Mouse (Mus musculus) layer of hippocampus, postnatal 14 days (tissue): ENCODE measurements around the gene Dph1. TPM values are rescaled to one million over a fixed set of nuclear protein-coding genes. Genes with fewer than 3 reads are reported as not detected.

ENCODE experiments used
- DNase-seq, 2 experiments: peaks; one replicate each; pipeline ENCODE4 v3.0.0; 2021 to 2022; ENCODE audit warnings: low spot score in 2 of 2, mixed read lengths in 1 of 2
- total RNA-seq, 2 experiments: library from RNA; stranded (reverse); gene quantifications; 2 replicates each; pipeline ENCODE4 v1.2.3; 2021

Dph1 gene
- total RNA-seq, 2 experiments from 2014 or later: 21.7 to 24.4 TPM

GRCm38 (mm10) chr11:75162591-75163080, 28.4 kb downstream of the Dph1 start:
- no peak for DNase-seq

GRCm38 (mm10) chr11:75161417-75162008, 29.5 kb downstream of the Dph1 start:
- no peak for DNase-seq

- DNase-seq: no peak
These were observed 30.1 kb downstream of the Dph1 start for GRCm38 (mm10) chr11:75160954-75161353.

- no peak for DNase-seq
These were observed 31.5 kb downstream of the Dph1 start for GRCm38 (mm10) chr11:75159564-75159963.

GRCm38 (mm10) chr11:75158432-75158831, 32.6 kb downstream of the Dph1 start:
- no peak for DNase-seq

GRCm38 (mm10) chr11:75157901-75158300, 33.1 kb downstream of the Dph1 start:
- DNase-seq: no peak

- DNase-seq: no peak
These were observed 34.0 kb downstream of the Dph1 start for GRCm38 (mm10) chr11:75157037-75157436.

- no peak for DNase-seq
These were observed 34.6 kb downstream of the Dph1 start for GRCm38 (mm10) chr11:75156416-75156815.

- no peak for DNase-seq
These were observed 35.1 kb downstream of the Dph1 start for GRCm38 (mm10) chr11:75155985-75156384.

- DNase-seq: no peak
These were observed 36.9 kb downstream of the Dph1 start for GRCm38 (mm10) chr11:75154053-75154585.

GRCm38 (mm10) chr11:75152603-75153557, 38.2 kb downstream of the Dph1 start:
- DNase-seq: no peak

GRCm38 (mm10) chr11:75150346-75150745, 40.7 kb downstream of the Dph1 start:
- DNase-seq: no peak

- no peak for DNase-seq
These were observed 42.6 kb downstream of the Dph1 start for GRCm38 (mm10) chr11:75148332-75149035.

GRCm38 (mm10) chr11:75147846-75148168, 43.2 kb downstream of the Dph1 start:
- DNase-seq: no peak

GRCm38 (mm10) chr11:75147106-75147845, 43.8 kb downstream of the Dph1 start:
- no peak for DNase-seq

GRCm38 (mm10) chr11:75145841-75146240, 45.2 kb downstream of the Dph1 start:
- DNase-seq: no peak

GRCm38 (mm10) chr11:75142749-75143148, 48.3 kb downstream of the Dph1 start:
- DNase-seq: no peak

- DNase-seq: no peak
These were observed 49.1 kb downstream of the Dph1 start for GRCm38 (mm10) chr11:75141913-75142312.

- DNase-seq: no peak
These were observed 50.0 kb downstream of the Dph1 start for GRCm38 (mm10) chr11:75141038-75141437.

GRCm38 (mm10) chr11:75140431-75140830, 50.6 kb downstream of the Dph1 start:
- DNase-seq: no peak
